Mouse (Mus musculus): Measurements from ENCODE around the gene Kcne2. TPM values are rescaled to one million over a fixed set of nuclear protein-coding genes. Genes with fewer than 3 reads are reported as not detected.
A peak's percentile ranks its signal among the peaks of the same experiment; 100 is the strongest.

The Kcne2 gene
- not detected for polyA plus RNA-seq (2017; shearing (Covaris generic))

- ATAC-seq: no peak
Observed at GRCm38 (mm10) chr16:92292101-92292500, at the start of gene Kcne2. Gene Kcne2 (plus strand): TSS chr16:92292389.

- ATAC-seq: no peak
Observed at GRCm38 (mm10) chr16:92245909-92246308, 46.3 kb upstream of the Kcne2 start.

GRCm38 (mm10) chr16:92246974-92247373 is 45.2 kb upstream of the Kcne2 start:
- no peak for ATAC-seq

- no peak for ATAC-seq
Observed at GRCm38 (mm10) chr16:92247700-92248099, 44.5 kb upstream of the Kcne2 start.

- no peak for ATAC-seq
Observed at GRCm38 (mm10) chr16:92249681-92250080, 42.5 kb upstream of the Kcne2 start.

- no peak for ATAC-seq
Observed at GRCm38 (mm10) chr16:92250452-92250851, 41.7 kb upstream of the Kcne2 start.

- ATAC-seq: no peak
Observed at GRCm38 (mm10) chr16:92254316-92254715, 37.9 kb upstream of the Kcne2 start.

- no peak for ATAC-seq
Observed at GRCm38 (mm10) chr16:92267861-92268260, 24.3 kb upstream of the Kcne2 start.

- no peak for ATAC-seq
Observed at GRCm38 (mm10) chr16:92274516-92274915, 17.7 kb upstream of the Kcne2 start.

GRCm38 (mm10) chr16:92275526-92275925 is 16.7 kb upstream of the Kcne2 start:
- ATAC-seq: no peak

GRCm38 (mm10) chr16:92282671-92283070 is 9.5 kb upstream of the Kcne2 start:
- no peak for ATAC-seq

GRCm38 (mm10) chr16:92285068-92285467 is 7.1 kb upstream of the Kcne2 start:
- no peak for ATAC-seq

- ATAC-seq: peak; percentile 73
Observed at GRCm38 (mm10) chr16:92286609-92287008, 5.6 kb upstream of the Kcne2 start.

GRCm38 (mm10) chr16:92288778-92289177 is 3.4 kb upstream of the Kcne2 start:
- no peak for ATAC-seq

- no peak for ATAC-seq
Observed at GRCm38 (mm10) chr16:92290045-92290444, 2.1 kb upstream of the Kcne2 start.

GRCm38 (mm10) chr16:92294267-92294970 is 2.2 kb downstream of the Kcne2 start:
- no peak for ATAC-seq

GRCm38 (mm10) chr16:92295328-92295727 is 3.1 kb downstream of the Kcne2 start:
- ATAC-seq: no peak

- peak; percentile 96 for ATAC-seq
Observed at GRCm38 (mm10) chr16:92300649-92301411, 8.6 kb downstream of the Kcne2 start, which contains the start of gene Smim11. Gene Smim11 (plus strand): TSS chr16:92301286.

- peak; percentile 44 for ATAC-seq
Observed at GRCm38 (mm10) chr16:92301412-92301806, 9.2 kb downstream of the Kcne2 start.

GRCm38 (mm10) chr16:92301989-92302388 is 9.8 kb downstream of the Kcne2 start:
- ATAC-seq: no peak

GRCm38 (mm10) chr16:92302506-92302905 is 10.3 kb downstream of the Kcne2 start:
- no peak for ATAC-seq

- ATAC-seq: no peak
Observed at GRCm38 (mm10) chr16:92305519-92305918, 13.3 kb downstream of the Kcne2 start.

GRCm38 (mm10) chr16:92307947-92308346 is 15.8 kb downstream of the Kcne2 start:
- ATAC-seq: no peak

GRCm38 (mm10) chr16:92309126-92309525 is 16.9 kb downstream of the Kcne2 start:
- ATAC-seq: no peak

All from CD4-positive, CD25-positive, alpha-beta regulatory T cell, adult 4 months (primary cell).